Mouse (Mus musculus) lung, adult 10 weeks (tissue): ENCODE measurements around the gene Aftph. TPM values are rescaled to one million over a fixed set of nuclear protein-coding genes. Genes with fewer than 3 reads are reported as not detected.

Experiments
- polyA plus RNA-seq: library from polyadenylated mRNA; stranded (reverse); fragments of 350-450 nt; fragmentation: Illumina TruSeq; extraction: RNeasy Lipid Tissue Mini Kit (QIAGEN cat#74804); gene quantifications from one replicate; pipeline ENCODE4 v1.2.3, GENCODE M21; 2014; ENCODE audit warnings: low read depth, low replicate concordance; ENCODE audit not compliant: insufficient read depth

The Aftph gene
- polyA plus RNA-seq: 26.5 TPM

GRCm38 (mm10) chr11:20741201-20742100, at the start of gene Aftph:
TSS of gene Aftph (minus strand) at chr11:20741589.

Other genes with a start within 250 kb of the Aftph start
- 9.7 TPM for gene Sertad2, start 198.3 kb downstream of the Aftph start, polyA plus RNA-seq
- gene Lgalsl, start 89.5 kb upstream of the Aftph start, polyA plus RNA-seq: 22.0 TPM